In genomic region chr8:70680039-70680438, GRCm38 (mm10) we compare ENCODE assay signal across 16 mouse cellular contexts. TPM values are rescaled to one million over a fixed set of nuclear protein-coding genes. Genes with fewer than 3 reads are reported as not detected.
DNase-seq lines count a peak whose midpoint lies in the region; ATAC-seq lines count a peak whose summit lies in the region.
"Had no signal": no experiment of that assay in that cellular context is flagged by ENCODE, and none has a peak within 500 bp of the region (broad histone marks: within the 10 kb centered on the region; RNA-seq: fewer than 3 reads in every experiment).

No protein-coding gene starts in this region.

- ATAC-seq in activated CD4-positive, CD25-positive, alpha-beta regulatory T cell, adult 4 months: no peak
- ATAC-seq: forebrain, embryonic 15.5 days had no signal

- DNase-seq in heart, postnatal 10 days: peak; percentile 30 to 41
- no peak for DNase-seq in heart, postnatal 25 days (ENCODE audit: low spot score)
- peak; percentile 66 for DNase-seq in testis, postnatal 10 days (ENCODE audit: low spot score)
- DNase-seq in testis, postnatal 14 days (ENCODE audit: low spot score): no peak
- DNase-seq in kidney, postnatal 25 days: peak; percentile 89 to 94
- no peak for DNase-seq in right cerebral cortex, postnatal 36 days (ENCODE audit: low spot score in 2 of 2)
- DNase-seq: adrenal gland, postnatal 14 days; cerebellum, postnatal 36 days; layer of hippocampus, adult 9-11 months; right cerebral cortex, postnatal 25 days had no signal

- intact Hi-C loops in heart, postnatal 10 days (cut with DNase I): no loop called here
- intact Hi-C loops in heart, postnatal 25 days (cut with DNase I): no loop called here

RNA-seq across cellular contexts. Expression of gene Lsm4, which starts 7.0 kb away (rescaled TPM):
- 10 to 100 TPM; 82.8 to 94.1 TPM for total RNA-seq in heart, postnatal 10 days (2021)
- total RNA-seq in heart, postnatal 25 days (2021): 10 to 100 TPM; 60.6 to 62.9 TPM
- polyA plus RNA-seq in activated CD4-positive, CD25-positive, alpha-beta regulatory T cell, adult 4 months (2017; shearing (Covaris generic)): 100 to 1,000 TPM; 115 to 120 TPM

RNA-seq across cellular contexts. Expression of gene Jund, which starts 18.7 kb away (rescaled TPM):
- total RNA-seq in heart, postnatal 10 days (2021): 100 to 1,000 TPM; 178 to 214 TPM
- 100 to 1,000 TPM; 136 to 141 TPM for total RNA-seq in heart, postnatal 25 days (2021)
- polyA plus RNA-seq in activated CD4-positive, CD25-positive, alpha-beta regulatory T cell, adult 4 months (2017; shearing (Covaris generic)): 10 to 100 TPM; 12.5 to 20.0 TPM

RNA-seq across cellular contexts. Expression of gene Pgpep1, which starts 19.9 kb away (rescaled TPM):
- total RNA-seq in heart, postnatal 10 days (2021): 10 to 100 TPM; 39.6 to 42.9 TPM
- 10 to 100 TPM; 46.8 to 47.5 TPM for total RNA-seq in heart, postnatal 25 days (2021)
- 1 to 10 TPM; 7.1 to 7.4 TPM for polyA plus RNA-seq in activated CD4-positive, CD25-positive, alpha-beta regulatory T cell, adult 4 months (2017; shearing (Covaris generic))

RNA-seq across cellular contexts. Expression of gene Iqcn, which starts 23.2 kb away (rescaled TPM):
- under 1 TPM in 1 of 2 experiments, not detected in 1; 0.07 TPM for total RNA-seq in heart, postnatal 10 days (2021)
- total RNA-seq in heart, postnatal 25 days (2021): not detected
- polyA plus RNA-seq in activated CD4-positive, CD25-positive, alpha-beta regulatory T cell, adult 4 months (2017; shearing (Covaris generic)): not detected
- polyA plus RNA-seq: limb, embryonic 10.5 days; lung, embryonic 16.5 days had no signal

RNA-seq across cellular contexts. Expression of gene Gm3336, which starts 38.3 kb away (rescaled TPM):
- not detected for total RNA-seq in heart, postnatal 10 days (2021)
- total RNA-seq in heart, postnatal 25 days (2021): not detected
- polyA plus RNA-seq in activated CD4-positive, CD25-positive, alpha-beta regulatory T cell, adult 4 months (2017; shearing (Covaris generic)): not detected
- total RNA-seq: gastrocnemius, postnatal 36 days had no signal
- polyA plus RNA-seq: forebrain, embryonic 15.5 days; hindbrain, embryonic 14.5 days; limb, embryonic 10.5 days; lung, embryonic 16.5 days had no signal

Comparison
In these comparisons a context has a peak if more than half of its experiments do, and no peak if none do; other contexts are left out.
1. DNase-seq: peak in heart, postnatal 10 days (2 of 2), testis, postnatal 10 days (single experiment) and kidney, postnatal 25 days (2 of 2); none in heart, postnatal 25 days (single experiment), testis, postnatal 14 days (single experiment) and right cerebral cortex, postnatal 36 days (0 of 2).